Mouse (Mus musculus): ENCODE results near the gene Nphp3. TPM values are rescaled to one million over a fixed set of nuclear protein-coding genes. Genes with fewer than 3 reads are reported as not detected.

The Nphp3 gene
- polyA plus RNA-seq (2016; fragmentation: Nextera tagmentation; extraction: Ambion mirVana): 3.8 and 3.9 TPM in 2 replicates

- no peaks in the 10 kb centered on the region for H3K9me3 ChIP-seq (replicated peaks)
- peak within 1 kb of the TSS; percentile 86 for H3K4me3 ChIP-seq
- H3K4me1 ChIP-seq: peaks cover 12% of the 10 kb centered on the region
- peak within 1 kb of the TSS; percentile 89 for H3K27ac ChIP-seq
- WGBS: 1% methylated on average over 55 of the region's 55 CpGs
- 0 out of 2 replicates have a peak, but pooled peaks cover 4% of the 10 kb centered on the region for H3K27me3 ChIP-seq (ENCODE audit: low read depth, poor library complexity, severe bottlenecking)
- peak; percentile 97 for DNase-seq (ENCODE audit: low spot score)
- peaks cover 10% of the 10 kb centered on the region for H3K36me3 ChIP-seq
Observed at GRCm38 (mm10) chr9:104001921-104002859, at the start of gene Nphp3. TSS of gene Nphp3 (plus strand) at chr9:104002544.

DNA sequence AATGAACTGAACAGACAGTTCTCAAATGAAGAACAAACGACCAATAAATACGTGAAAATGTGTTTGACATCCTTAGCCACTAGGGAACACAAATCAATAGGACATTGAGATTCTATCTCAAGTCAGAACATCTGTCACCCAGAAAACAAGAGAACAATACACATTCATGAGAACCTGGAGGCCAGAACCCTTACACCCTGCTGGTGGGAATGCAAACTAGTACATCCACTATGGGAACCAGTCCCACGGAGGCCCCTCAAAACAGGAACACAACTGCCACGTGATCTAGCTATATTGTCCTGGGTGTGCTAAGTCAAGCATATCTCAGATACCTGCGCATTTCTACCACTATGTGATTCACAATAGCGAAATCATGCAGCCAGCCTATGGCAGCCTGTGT, 43.6 kb upstream of the Nphp3 start:
- no peaks in the 10 kb centered on the region for H3K27me3 ChIP-seq (ENCODE audit: low read depth, poor library complexity, severe bottlenecking)
- H3K27ac ChIP-seq: no peak overlapping the region
- no peaks in the 10 kb centered on the region for H3K9me3 ChIP-seq (replicated peaks)
- H3K4me3 ChIP-seq: no peak overlapping the region
- no peak for DNase-seq (ENCODE audit: low spot score)
- no peaks in the 10 kb centered on the region for H3K4me1 ChIP-seq
- WGBS: 88% methylated on average over 6 of the region's 6 CpGs
- H3K36me3 ChIP-seq: no peaks in the 10 kb centered on the region

DNA sequence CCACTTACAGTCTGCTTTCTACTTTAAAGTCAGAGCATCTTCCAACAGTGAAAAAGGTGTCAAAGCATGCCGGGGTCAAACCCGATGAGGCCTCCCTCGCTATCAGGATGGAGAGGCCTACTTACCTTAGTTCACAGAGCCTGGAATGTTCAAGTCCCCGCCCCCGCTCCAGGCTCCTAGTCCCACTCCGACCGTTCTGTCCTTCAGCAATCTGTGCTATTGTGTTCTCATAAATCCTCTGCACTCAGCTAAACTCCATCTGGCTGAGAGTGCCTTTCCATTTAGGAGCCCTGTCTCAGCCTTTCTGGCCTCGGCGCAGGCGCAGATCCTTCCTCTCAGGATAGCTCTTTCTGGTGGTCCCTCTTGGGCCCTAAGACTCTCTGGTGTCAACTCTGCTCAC, 42.4 kb upstream of the Nphp3 start:
- Histone ChIP-seq H3K4me3 (no peak overlapping the region), H3K27me3 (ENCODE audit: low read depth, poor library complexity, severe bottlenecking) (no peaks in the 10 kb centered on the region), H3K9me3 (replicated peaks) (no peaks in the 10 kb centered on the region), H3K27ac (no peak overlapping the region), H3K4me1 (no peaks in the 10 kb centered on the region), H3K36me3 (no peaks in the 10 kb centered on the region)
- 86% methylated on average over 10 of the region's 10 CpGs for WGBS
- DNase-seq (ENCODE audit: low spot score): no peak

DNA sequence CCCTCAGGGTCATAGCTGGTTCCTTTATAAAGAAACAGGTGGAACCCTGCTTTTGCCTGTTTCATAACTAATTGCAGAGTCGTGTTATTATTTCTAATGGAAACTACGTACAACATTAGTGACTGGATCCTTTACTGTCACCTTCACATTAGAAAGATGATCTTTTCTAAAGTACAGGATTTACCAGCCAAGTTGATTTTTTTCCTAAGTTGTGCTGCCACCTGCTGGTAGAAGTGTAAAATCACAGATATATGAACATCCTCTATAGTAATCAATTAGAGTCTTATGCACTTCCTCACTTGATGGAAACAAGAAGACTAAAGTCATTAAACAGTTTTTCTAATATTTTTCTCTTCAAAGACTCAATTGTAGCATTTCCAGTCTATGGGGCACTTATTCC, 5.8 kb upstream of the Nphp3 start:
- Histone ChIP-seq H3K9me3 (replicated peaks) (no peaks in the 10 kb centered on the region), H3K4me3 (no peak overlapping the region), H3K4me1 (peaks cover 7% of the 10 kb centered on the region), H3K36me3 (no peaks in the 10 kb centered on the region), H3K27me3 (ENCODE audit: low read depth, poor library complexity, severe bottlenecking) (0 out of 2 replicates have a peak, but pooled peaks cover 4% of the 10 kb centered on the region), H3K27ac (no peak overlapping the region)
- peak; percentile 42 for DNase-seq (ENCODE audit: low spot score)
- 14% methylated on average over 2 of the region's 2 CpGs for WGBS

GRCm38 (mm10) chr9:104000601-104001000, 1.7 kb upstream of the Nphp3 start:
- WGBS: 55% methylated on average over 3 of the region's 3 CpGs
- Histone ChIP-seq H3K36me3 (peaks cover 2% of the 10 kb centered on the region; the same call in 1 of the 2 replicates), H3K9me3 (replicated peaks) (no peaks in the 10 kb centered on the region), H3K27ac (no peak overlapping the region), H3K27me3 (ENCODE audit: low read depth, poor library complexity, severe bottlenecking) (0 out of 2 replicates have a peak, but pooled peaks cover 4% of the 10 kb centered on the region), H3K4me3 (no peak overlapping the region), H3K4me1 (peaks cover 12% of the 10 kb centered on the region)
- DNase-seq (ENCODE audit: low spot score): no peak

GRCm38 (mm10) chr9:104002913-104003330, 578 bp downstream of the Nphp3 start:
- Histone ChIP-seq H3K4me1 (peaks cover 12% of the 10 kb centered on the region), H3K4me3 (peak overlapping the region; percentile 86), H3K27me3 (ENCODE audit: low read depth, poor library complexity, severe bottlenecking) (0 out of 2 replicates have a peak, but pooled peaks cover 4% of the 10 kb centered on the region), H3K36me3 (peaks cover 10% of the 10 kb centered on the region), H3K27ac (peak overlapping the region; percentile 89), H3K9me3 (replicated peaks) (no peaks in the 10 kb centered on the region)
- DNase-seq (ENCODE audit: low spot score): peak; percentile 83
- WGBS: under 1% methylated on average over 37 of the region's 37 CpGs

DNA sequence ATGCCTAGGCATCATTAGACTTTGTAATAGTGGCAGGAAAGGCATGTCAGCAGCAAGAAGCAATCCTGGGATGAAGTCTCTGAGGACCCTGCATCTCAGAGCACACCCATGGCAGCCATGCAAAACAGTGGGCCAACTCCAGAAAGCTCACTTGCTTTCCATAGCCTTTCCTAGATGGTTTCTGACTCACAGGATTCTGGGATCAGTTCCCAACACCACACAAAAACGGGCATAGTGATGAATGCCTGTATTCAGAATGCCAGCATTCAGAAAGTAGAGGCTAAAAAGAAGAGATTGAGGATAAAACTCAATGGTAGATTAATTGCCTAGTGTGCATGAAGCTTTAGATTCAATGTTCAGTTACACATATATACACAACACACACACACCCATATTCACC, 12.2 kb downstream of the Nphp3 start:
- 64% methylated on average over 1 of the region's 1 CpGs for WGBS
- Histone ChIP-seq H3K9me3 (replicated peaks) (no peaks in the 10 kb centered on the region), H3K36me3 (peaks cover 39% of the 10 kb centered on the region), H3K4me3 (no peak overlapping the region), H3K27ac (no peak overlapping the region), H3K4me1 (no peaks in the 10 kb centered on the region), H3K27me3 (ENCODE audit: low read depth, poor library complexity, severe bottlenecking) (no peaks in the 10 kb centered on the region)
- DNase-seq (ENCODE audit: low spot score): no peak

GRCm38 (mm10) chr9:104021026-104021425, 18.7 kb downstream of the Nphp3 start:
- Histone ChIP-seq H3K9me3 (replicated peaks) (no peaks in the 10 kb centered on the region), H3K4me3 (no peak overlapping the region), H3K27ac (no peak overlapping the region), H3K36me3 (peaks cover 48% of the 10 kb centered on the region), H3K4me1 (no peaks in the 10 kb centered on the region), H3K27me3 (ENCODE audit: low read depth, poor library complexity, severe bottlenecking) (no peaks in the 10 kb centered on the region)
- 94% methylated on average over 10 of the region's 10 CpGs for WGBS
- DNase-seq (ENCODE audit: low spot score): no peak

DNA sequence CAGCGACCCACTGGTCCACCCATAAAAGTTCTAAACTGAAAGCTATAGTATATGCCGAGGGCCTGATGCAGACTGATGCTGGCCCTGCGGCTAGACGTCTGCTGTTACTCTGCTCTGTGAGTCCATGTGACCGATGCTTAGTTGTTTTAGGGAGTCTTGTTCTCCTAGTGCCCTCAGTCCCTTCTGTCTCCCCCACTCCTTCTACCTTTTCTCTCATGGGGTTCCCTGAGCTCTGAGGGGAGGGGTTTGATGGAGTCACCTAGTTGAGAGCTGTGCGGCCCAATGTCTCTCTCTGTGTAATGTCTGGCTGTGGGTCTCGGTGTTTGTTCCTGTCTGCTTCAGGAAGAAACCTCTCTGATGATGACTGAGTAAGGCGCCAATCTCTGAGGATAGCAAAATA, 24.8 kb downstream of the Nphp3 start:
- Histone ChIP-seq H3K36me3 (peaks cover 42% of the 10 kb centered on the region), H3K9me3 (replicated peaks) (no peaks in the 10 kb centered on the region), H3K27me3 (ENCODE audit: low read depth, poor library complexity, severe bottlenecking) (no peaks in the 10 kb centered on the region), H3K4me3 (no peak overlapping the region), H3K27ac (no peak overlapping the region), H3K4me1 (no peaks in the 10 kb centered on the region)
- 98% methylated on average over 8 of the region's 8 CpGs for WGBS
- no peak for DNase-seq (ENCODE audit: low spot score)

- Histone ChIP-seq H3K27me3 (ENCODE audit: low read depth, poor library complexity, severe bottlenecking) (no peaks in the 10 kb centered on the region), H3K27ac (no peak overlapping the region), H3K4me1 (0 out of 2 replicates have a peak, but pooled peaks cover under 1% of the 10 kb centered on the region), H3K36me3 (peaks cover 40% of the 10 kb centered on the region), H3K9me3 (replicated peaks) (no peaks in the 10 kb centered on the region), H3K4me3 (no peak overlapping the region)
- 89% methylated on average over 11 of the region's 11 CpGs for WGBS
- no peak for DNase-seq (ENCODE audit: low spot score)
Observed at GRCm38 (mm10) chr9:104029861-104030260, 27.5 kb downstream of the Nphp3 start.

DNA sequence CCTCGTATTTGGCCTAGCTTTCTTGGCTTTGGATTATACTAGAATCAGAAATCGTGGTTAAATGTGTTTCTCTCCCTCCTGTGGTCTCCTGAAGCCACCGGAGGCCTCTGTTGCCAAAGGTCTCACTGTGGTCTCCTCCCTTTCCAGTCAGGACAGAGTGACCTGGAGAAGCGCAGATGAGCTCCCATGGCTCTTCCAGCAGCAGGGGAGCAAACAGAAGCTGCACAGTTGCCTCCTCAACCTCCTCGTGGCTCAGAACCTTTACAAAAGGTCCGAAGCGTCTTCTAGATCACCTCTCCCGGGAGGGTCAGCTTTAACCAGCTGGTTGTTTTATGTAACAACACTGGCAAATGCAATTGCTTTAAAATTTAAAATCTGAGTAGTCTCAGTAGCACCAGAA, 31.9 kb downstream of the Nphp3 start:
- Histone ChIP-seq H3K27me3 (ENCODE audit: low read depth, poor library complexity, severe bottlenecking) (no peaks in the 10 kb centered on the region), H3K36me3 (peaks cover 24% of the 10 kb centered on the region)
- no peak for DNase-seq (ENCODE audit: low spot score)

DNA sequence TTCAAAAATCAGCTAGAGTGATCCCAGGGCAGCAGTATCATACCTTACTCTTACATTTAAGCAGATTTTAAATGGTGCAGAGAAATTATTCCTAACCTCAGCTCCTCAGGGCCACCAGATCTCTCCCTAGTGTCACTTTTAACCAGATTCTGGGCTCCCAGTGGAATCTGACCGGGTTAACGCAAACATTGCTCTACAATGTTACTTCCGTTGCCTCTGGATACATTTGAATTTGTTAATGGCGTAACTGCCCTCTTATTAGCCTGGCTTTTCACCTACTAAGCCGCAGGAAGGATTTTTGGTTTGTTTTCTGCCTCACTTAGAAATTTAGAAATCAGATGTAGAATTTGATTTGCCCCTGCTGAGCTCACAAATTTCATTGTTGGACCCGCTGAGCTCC, 32.4 kb downstream of the Nphp3 start:
- Histone ChIP-seq H3K4me3 (no peak overlapping the region), H3K4me1 (0 out of 2 replicates have a peak, but pooled peaks cover 6% of the 10 kb centered on the region), H3K27me3 (ENCODE audit: low read depth, poor library complexity, severe bottlenecking) (no peaks in the 10 kb centered on the region), H3K9me3 (replicated peaks) (no peaks in the 10 kb centered on the region), H3K36me3 (peaks cover 25% of the 10 kb centered on the region), H3K27ac (no peak overlapping the region)
- 74% methylated on average over 6 of the region's 6 CpGs for WGBS
- DNase-seq (ENCODE audit: low spot score): no peak

More for the DNA sequence above, 31.9 kb downstream of the Nphp3 start:
- 0 out of 2 replicates have a peak, but pooled peaks cover 6% of the 10 kb centered on the region for H3K4me1 ChIP-seq
- WGBS: 83% methylated on average over 8 of the region's 8 CpGs
- no peak overlapping the region for H3K4me3 ChIP-seq
- H3K27ac ChIP-seq: no peak overlapping the region
- no peaks in the 10 kb centered on the region for H3K9me3 ChIP-seq (replicated peaks)

All from limb, embryonic 10.5 days (tissue).